Mouse (Mus musculus): ENCODE results near the gene Ap1b1. TPM values are rescaled to one million over a fixed set of nuclear protein-coding genes. Genes with fewer than 3 reads are reported as not detected.

Ap1b1 gene
- polyA plus RNA-seq, 1 experiment from 2014 or later, result 61.7 TPM

GRCm38 (mm10) chr11:4992471-4992870, 5.8 kb downstream of the Ap1b1 start:
- H3K27ac ChIP-seq, result no peak overlapping the region
- peaks cover 6% of the 10 kb centered on the region for H3K4me1 ChIP-seq
- H3K4me3 ChIP-seq, result no peak overlapping the region
- H3K9ac ChIP-seq, result no peak overlapping the region
- WGBS, result 88% methylated on average over 2 of the region's 2 CpGs
- H3K27me3 ChIP-seq, result no peaks in the 10 kb centered on the region
- no peak overlapping the region for H3K4me2 ChIP-seq
- no peak for ATAC-seq
- H3K36me3 ChIP-seq (ENCODE audit: poor library complexity, severe bottlenecking), result peaks cover 17% of the 10 kb centered on the region; the same call in 1 of the 2 replicates
- H3K9me3 ChIP-seq (replicated peaks), result no peaks in the 10 kb centered on the region

GRCm38 (mm10) chr11:4995676-4996075, 9.1 kb downstream of the Ap1b1 start:
- ATAC-seq, result no peak
- H3K4me1 ChIP-seq, result no peaks in the 10 kb centered on the region; the same call in 1 of the 2 replicates
- 90% methylated on average over 3 of the region's 3 CpGs for WGBS

GRCm38 (mm10) chr11:4996621-4997199, 10.1 kb downstream of the Ap1b1 start:
- Histone ChIP-seq H3K36me3 (ENCODE audit: poor library complexity, severe bottlenecking) (peaks cover 29% of the 10 kb centered on the region; the same call in 1 of the 2 replicates), H3K9ac (no peak overlapping the region), H3K9me3 (replicated peaks) (no peaks in the 10 kb centered on the region), H3K27me3 (no peaks in the 10 kb centered on the region), H3K4me3 (no peak overlapping the region), H3K27ac (no peak overlapping the region), H3K4me1 (no peaks in the 10 kb centered on the region; the same call in 1 of the 2 replicates), H3K4me2 (no peak overlapping the region)
- ATAC-seq, result no peak
- WGBS, result 92% methylated on average over 5 of the region's 5 CpGs

More at GRCm38 (mm10) chr11:4995676-4996075, 9.1 kb downstream of the Ap1b1 start:
- Histone ChIP-seq H3K4me3 (no peak overlapping the region), H3K9me3 (replicated peaks) (no peaks in the 10 kb centered on the region), H3K4me2 (no peak overlapping the region), H3K27me3 (no peaks in the 10 kb centered on the region), H3K9ac (no peak overlapping the region), H3K36me3 (ENCODE audit: poor library complexity, severe bottlenecking) (peaks cover 27% of the 10 kb centered on the region; the same call in 1 of the 2 replicates), H3K27ac (no peak overlapping the region)

- no peak overlapping the region for H3K4me3 ChIP-seq
- WGBS, result 55% methylated on average over 3 of the region's 3 CpGs
Observed at GRCm38 (mm10) chr11:4998352-4998751, 11.7 kb downstream of the Ap1b1 start.

GRCm38 (mm10) chr11:4998762-4999161, 12.1 kb downstream of the Ap1b1 start:
- H3K27ac ChIP-seq, result no peak overlapping the region
- H3K4me2 ChIP-seq, result no peak overlapping the region
- no peaks in the 10 kb centered on the region for H3K9me3 ChIP-seq (replicated peaks)
- no peaks in the 10 kb centered on the region for H3K27me3 ChIP-seq
- H3K36me3 ChIP-seq (ENCODE audit: poor library complexity, severe bottlenecking), result peaks cover 40% of the 10 kb centered on the region
- H3K4me3 ChIP-seq, result no peak overlapping the region
- no peak overlapping the region for H3K9ac ChIP-seq
- H3K4me1 ChIP-seq, result no peaks in the 10 kb centered on the region; the same call in 1 of the 2 replicates
- no peak for ATAC-seq
- 59% methylated on average over 1 of the region's 1 CpGs for WGBS

More at GRCm38 (mm10) chr11:4998352-4998751, 11.7 kb downstream of the Ap1b1 start:
- Histone ChIP-seq H3K27me3 (no peaks in the 10 kb centered on the region), H3K4me2 (no peak overlapping the region), H3K9me3 (replicated peaks) (no peaks in the 10 kb centered on the region), H3K9ac (peak overlapping the region; percentile 26; the same call in 1 of the 2 replicates), H3K4me1 (no peaks in the 10 kb centered on the region; the same call in 1 of the 2 replicates), H3K27ac (no peak overlapping the region), H3K36me3 (ENCODE audit: poor library complexity, severe bottlenecking) (peaks cover 37% of the 10 kb centered on the region)
- no peak for ATAC-seq

GRCm38 (mm10) chr11:5000241-5000640, 13.6 kb downstream of the Ap1b1 start:
- Histone ChIP-seq H3K9ac (no peak overlapping the region), H3K36me3 (ENCODE audit: poor library complexity, severe bottlenecking) (peaks cover 35% of the 10 kb centered on the region), H3K4me1 (no peaks in the 10 kb centered on the region; the same call in 1 of the 2 replicates), H3K4me3 (no peak overlapping the region), H3K27ac (no peak overlapping the region), H3K9me3 (replicated peaks) (no peaks in the 10 kb centered on the region), H3K4me2 (no peak overlapping the region), H3K27me3 (no peaks in the 10 kb centered on the region)
- ATAC-seq, result no peak
- WGBS, result 96% methylated on average over 1 of the region's 1 CpGs

- 86% methylated on average over 4 of the region's 4 CpGs for WGBS
- Histone ChIP-seq H3K4me1 (peaks cover 7% of the 10 kb centered on the region), H3K4me3 (no peak overlapping the region), H3K27ac (no peak overlapping the region), H3K27me3 (no peaks in the 10 kb centered on the region), H3K4me2 (no peak overlapping the region), H3K36me3 (ENCODE audit: poor library complexity, severe bottlenecking) (peaks cover 31% of the 10 kb centered on the region), H3K9ac (no peak overlapping the region), H3K9me3 (replicated peaks) (no peaks in the 10 kb centered on the region)
- ATAC-seq, result no peak
Observed at GRCm38 (mm10) chr11:5002826-5003225, 16.2 kb downstream of the Ap1b1 start.

- Histone ChIP-seq H3K4me3 (no peak overlapping the region), H3K4me1 (peaks cover 7% of the 10 kb centered on the region; the same call in 1 of the 2 replicates), H3K36me3 (ENCODE audit: poor library complexity, severe bottlenecking) (peaks cover 36% of the 10 kb centered on the region), H3K27me3 (no peaks in the 10 kb centered on the region), H3K4me2 (no peak overlapping the region), H3K9ac (no peak overlapping the region), H3K9me3 (replicated peaks) (no peaks in the 10 kb centered on the region), H3K27ac (no peak overlapping the region)
- no peak for ATAC-seq
- WGBS, result 93% methylated on average over 2 of the region's 2 CpGs
Observed at GRCm38 (mm10) chr11:5005528-5005927, 18.9 kb downstream of the Ap1b1 start.

GRCm38 (mm10) chr11:5007186-5007585, 20.6 kb downstream of the Ap1b1 start:
- H3K27ac ChIP-seq, result no peak overlapping the region
- H3K9me3 ChIP-seq (replicated peaks), result no peaks in the 10 kb centered on the region
- no peak overlapping the region for H3K4me2 ChIP-seq
- H3K36me3 ChIP-seq (ENCODE audit: poor library complexity, severe bottlenecking), result peaks cover 34% of the 10 kb centered on the region
- H3K4me1 ChIP-seq, result peaks cover 7% of the 10 kb centered on the region; the same call in 1 of the 2 replicates
- no peak overlapping the region for H3K9ac ChIP-seq
- H3K27me3 ChIP-seq, result no peaks in the 10 kb centered on the region
- 75% methylated on average over 1 of the region's 1 CpGs for WGBS
- no peak for ATAC-seq
- H3K4me3 ChIP-seq, result no peak overlapping the region

GRCm38 (mm10) chr11:5008867-5009266, 22.2 kb downstream of the Ap1b1 start:
- Histone ChIP-seq H3K9me3 (replicated peaks) (no peaks in the 10 kb centered on the region), H3K9ac (no peak overlapping the region), H3K4me3 (no peak overlapping the region), H3K27ac (no peak overlapping the region), H3K27me3 (no peaks in the 10 kb centered on the region), H3K36me3 (ENCODE audit: poor library complexity, severe bottlenecking) (peaks cover 37% of the 10 kb centered on the region), H3K4me2 (no peak overlapping the region), H3K4me1 (peaks cover 7% of the 10 kb centered on the region; the same call in 1 of the 2 replicates)
- no peak for ATAC-seq
- 83% methylated on average over 3 of the region's 3 CpGs for WGBS

- no peak for ATAC-seq
- 84% methylated on average over 3 of the region's 3 CpGs for WGBS
- H3K36me3 ChIP-seq (ENCODE audit: poor library complexity, severe bottlenecking), result peaks cover 43% of the 10 kb centered on the region
Observed at GRCm38 (mm10) chr11:5009354-5010074, 22.9 kb downstream of the Ap1b1 start.

GRCm38 (mm10) chr11:5010205-5010604, 23.6 kb downstream of the Ap1b1 start:
- Histone ChIP-seq H3K36me3 (ENCODE audit: poor library complexity, severe bottlenecking) (peaks cover 50% of the 10 kb centered on the region), H3K4me3 (no peak overlapping the region), H3K27me3 (no peaks in the 10 kb centered on the region), H3K4me2 (no peak overlapping the region), H3K4me1 (peaks cover 7% of the 10 kb centered on the region; the same call in 1 of the 2 replicates), H3K9ac (no peak overlapping the region), H3K9me3 (replicated peaks) (no peaks in the 10 kb centered on the region), H3K27ac (no peak overlapping the region)
- no peak for ATAC-seq
- 90% methylated on average over 1 of the region's 1 CpGs for WGBS

More at GRCm38 (mm10) chr11:5009354-5010074, 22.9 kb downstream of the Ap1b1 start:
- Histone ChIP-seq H3K4me1 (peaks cover 7% of the 10 kb centered on the region; the same call in 1 of the 2 replicates), H3K9me3 (replicated peaks) (no peaks in the 10 kb centered on the region), H3K27ac (no peak overlapping the region), H3K4me2 (no peak overlapping the region), H3K27me3 (no peaks in the 10 kb centered on the region), H3K9ac (no peak overlapping the region), H3K4me3 (no peak overlapping the region)
